Mouse (Mus musculus) ES-E14 (cell line): ENCODE measurements at regions not wholly inside any gene's neighbourhood (a gene's known extent, or its start where the extent isn't known, plus 50 kb on each side); places are given as distances from the start of the nearest gene placed in this dataset.

ENCODE experiments used
- DNase-seq: peaks from one replicate; pipeline ENCODE4 v3.0.0-alpha.2; 2013; ENCODE audit warnings: low read depth, low spot score
- H3K27ac ChIP-seq: 2 replicates; pipeline ENCODE4 v1.5.1; 2012; ENCODE audit warnings: low read depth, mild to moderate bottlenecking, low read length, moderate library complexity, mixed read lengths; ENCODE audit not compliant: poor library complexity, insufficient read depth, severe bottlenecking
- H3K36me3 ChIP-seq: 2 replicates; pipeline ENCODE4 v1.6.1; 2012; ENCODE audit warnings: mild to moderate bottlenecking, low read length, moderate library complexity, mixed read lengths; ENCODE audit not compliant: control insufficient read depth, poor library complexity, insufficient read depth, severe bottlenecking
- H3K4me1 ChIP-seq, 2 experiments: fragments of 150-350 bp in 1 of 2; sonication (generic) in 1 of 2; 2 replicates each; pipeline ENCODE4 v1.6.1; 2012; ENCODE audit warnings: low read length in 2 of 2, mild to moderate bottlenecking in 1 of 2, mixed read lengths in 1 of 2; ENCODE audit not compliant: control insufficient read depth in 2 of 2, insufficient read depth in 2 of 2, poor library complexity in 1 of 2
- H3K4me3 ChIP-seq, 2 experiments: fragments of 150-350 bp in 1 of 2; sonication (generic) in 1 of 2; 2 replicates each; pipeline ENCODE4 v1.5.1; 2012; ENCODE audit warnings: low read length in 2 of 2, low read depth in 1 of 2, mild to moderate bottlenecking in 1 of 2, mixed read lengths in 1 of 2; ENCODE audit not compliant: insufficient read depth in 1 of 2, poor library complexity in 1 of 2, severe bottlenecking in 1 of 2
- H3K9ac ChIP-seq: 2 replicates; pipeline ENCODE4 v1.6.1; 2012; ENCODE audit warnings: low read depth, mild to moderate bottlenecking, low read length, mixed read lengths; ENCODE audit not compliant: poor library complexity, insufficient read depth, severe bottlenecking
- H3K9me3 ChIP-seq: fragments of 150-350 bp; sonication (generic); 2 replicates; pipeline ENCODE4 v1.6.1; 2012; ENCODE audit warnings: low read depth, mild to moderate bottlenecking, low read length; ENCODE audit not compliant: control insufficient read depth, insufficient read depth
- CHD2 ChIP-seq: IDR thresholded peaks from 2 replicates; pipeline ENCODE4 v1.6.1; 2014; ENCODE audit warnings: mild to moderate bottlenecking, low read depth, low read length, inconsistent platforms
- HCFC1 ChIP-seq: IDR thresholded peaks from 2 replicates; pipeline ENCODE4 v1.6.1; 2012; ENCODE audit warnings: low read length, inconsistent platforms, borderline replicate concordance; ENCODE audit not compliant: insufficient read depth
- MAFK ChIP-seq: IDR thresholded peaks from 2 replicates; pipeline ENCODE4 v1.6.1; 2014; ENCODE audit warnings: mild to moderate bottlenecking, low read depth, low read length, inconsistent platforms; ENCODE audit not compliant: insufficient read depth
- ZC3H11A ChIP-seq: IDR thresholded peaks from 2 replicates; pipeline ENCODE4 v1.6.1; 2012; ENCODE audit warnings: low read depth, mild to moderate bottlenecking, inconsistent platforms, low read length, borderline replicate concordance
- ZNF384 ChIP-seq: IDR thresholded peaks from 2 replicates; pipeline ENCODE4 v1.6.1; 2012; ENCODE audit warnings: low read depth, low read length, inconsistent platforms
- in situ Hi-C, 2 experiments: fragments of 600-800 bp; cut with MboI; formaldehyde crosslinking; loops; one replicate each; pipeline ENCODE4 v1.15.1; 2025; ENCODE audit warnings: low sequenced_read_pairs in 2 of 2, inconsistent platforms in 1 of 2; ENCODE audit not compliant: unreplicated experiment in 2 of 2

DNA sequence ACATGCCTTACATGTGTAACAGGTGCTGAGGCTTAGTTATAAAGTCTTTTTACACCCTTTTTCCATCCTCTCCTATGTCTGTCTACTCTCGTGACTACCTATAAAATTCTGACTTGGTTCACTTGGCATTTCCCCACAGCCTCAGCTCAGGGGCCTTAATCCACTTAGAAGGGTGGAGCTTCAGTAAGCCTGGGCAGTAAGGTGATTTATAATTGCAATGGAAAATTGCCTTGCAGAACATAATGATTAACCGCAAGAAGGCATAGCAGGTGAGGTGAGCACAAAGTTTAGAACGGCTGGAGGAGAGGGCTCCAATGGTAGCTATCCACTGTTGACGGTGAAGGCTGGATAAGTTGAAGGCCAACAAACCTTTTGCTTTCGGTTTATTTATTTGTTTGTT, 278.1 kb upstream of the Jarid2 start:
- Histone ChIP-seq H3K9me3 (no peaks in the 10 kb centered on the region), H3K36me3 (no peaks in the 10 kb centered on the region), H3K9ac (no peak overlapping the region), H3K27ac (no peak overlapping the region), H3K4me3 (no peak overlapping the region), H3K4me1 (peaks cover 1 to 5% of the 10 kb centered on the region in 2 experiments; a peak in 1 of 4 replicates)
- in situ Hi-C loops, result no loop called here
- DNase-seq, result no peak
- TF ChIP-seq MAFK (no peak), HCFC1 (no peak), CHD2 (no peak), ZC3H11A (no peak), ZNF384 (no peak)

DNA sequence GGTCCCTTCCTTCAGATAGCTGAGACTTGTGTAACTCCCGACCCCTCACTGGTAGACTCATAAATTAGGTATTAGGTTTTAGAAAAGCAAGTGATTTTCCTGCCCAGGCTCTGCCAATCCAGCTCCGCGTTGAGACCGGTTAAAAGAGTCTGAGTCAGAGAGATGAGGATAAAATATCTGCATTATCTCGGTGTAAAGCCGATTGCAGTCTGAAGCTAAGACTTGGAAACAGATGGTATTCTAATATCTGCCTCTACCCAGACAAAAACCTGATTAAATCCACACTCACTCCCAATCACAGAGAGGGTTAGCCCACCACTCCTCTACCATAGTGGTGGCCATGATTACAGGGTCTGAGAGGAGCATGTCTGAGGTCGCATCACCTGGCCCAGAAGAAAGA, 276.1 kb upstream of the Jarid2 start:
- H3K27ac ChIP-seq, result no peak overlapping the region
- H3K9ac ChIP-seq, result no peak overlapping the region
- H3K4me1 ChIP-seq, result peaks cover 1 to 5% of the 10 kb centered on the region in 2 experiments; a peak in 1 of 4 replicates
- in situ Hi-C loops, result no loop called here
- TF ChIP-seq HCFC1, result no peak
- TF ChIP-seq MAFK, result no peak
- no peak for TF ChIP-seq ZC3H11A
- TF ChIP-seq CHD2, result no peak
- no peak for TF ChIP-seq ZNF384
- H3K4me3 ChIP-seq, result no peak overlapping the region
- H3K36me3 ChIP-seq, result no peaks in the 10 kb centered on the region
- no peak for DNase-seq
- no peaks in the 10 kb centered on the region for H3K9me3 ChIP-seq

DNA sequence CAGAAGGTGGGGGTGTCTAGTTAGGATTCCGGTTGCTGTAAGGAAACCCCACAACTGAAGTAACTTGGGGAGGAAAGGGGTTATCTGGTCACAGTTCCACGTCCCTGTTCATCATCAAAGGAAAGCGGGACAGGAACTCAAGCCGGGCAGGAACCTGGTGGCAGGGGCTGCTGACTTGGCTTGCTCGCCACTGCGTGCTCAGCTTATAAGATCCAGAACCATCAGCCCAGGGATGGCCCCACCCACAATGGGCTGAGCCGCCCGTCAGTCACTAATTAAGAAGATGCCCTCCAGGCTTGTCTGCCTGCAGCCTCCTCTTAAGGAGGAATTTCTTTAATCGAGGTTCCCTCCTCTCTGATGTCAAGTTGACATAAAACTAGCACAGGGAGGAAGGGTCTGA, 275.1 kb upstream of the Jarid2 start:
- peaks cover 1 to 5% of the 10 kb centered on the region in 2 experiments; a peak in 1 of 4 replicates for H3K4me1 ChIP-seq
- no peak overlapping the region for H3K9ac ChIP-seq
- no peak overlapping the region for H3K27ac ChIP-seq
- no peaks in the 10 kb centered on the region for H3K36me3 ChIP-seq
- no peaks in the 10 kb centered on the region for H3K9me3 ChIP-seq
- DNase-seq, result peak; percentile 50
- in situ Hi-C loops, result no loop called here
- H3K4me3 ChIP-seq, result no peak overlapping the region
- TF ChIP-seq ZC3H11A (no peak), CHD2 (no peak), ZNF384 (no peak)

DNA sequence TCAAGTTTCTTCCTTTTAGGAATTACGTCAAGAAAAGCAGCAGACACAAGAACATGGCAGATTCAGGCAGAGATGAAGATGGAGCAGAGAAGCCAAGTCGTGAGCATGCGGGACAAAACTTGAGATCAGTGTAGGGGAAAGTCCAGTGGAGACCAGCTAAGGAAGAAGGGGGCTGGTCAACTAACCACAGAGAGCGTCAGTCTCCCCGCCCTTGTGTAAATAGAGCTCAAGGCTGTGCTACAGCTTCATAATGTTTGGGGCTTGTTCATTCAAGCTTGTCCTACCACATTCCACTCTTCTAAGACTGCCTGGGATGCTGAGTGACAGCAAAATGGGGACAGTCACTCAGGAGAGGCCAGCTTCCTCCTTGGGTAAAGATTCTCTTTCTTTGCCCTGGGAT, 274.1 kb upstream of the Jarid2 start:
- DNase-seq, result no peak

GRCm38 (mm10) chr13:44458744-44459143, 270.5 kb upstream of the Jarid2 start:
- H3K9ac ChIP-seq, result no peak overlapping the region
- H3K9me3 ChIP-seq, result no peaks in the 10 kb centered on the region
- TF ChIP-seq ZC3H11A, result no peak
- no peak for TF ChIP-seq HCFC1
- no peak for TF ChIP-seq ZNF384
- TF ChIP-seq CHD2, result no peak
- in situ Hi-C loops, result no loop called here
- H3K27ac ChIP-seq, result no peak overlapping the region
- DNase-seq, result no peak
- peaks cover 1 to 5% of the 10 kb centered on the region in 2 experiments; a peak in 1 of 4 replicates for H3K4me1 ChIP-seq
- no peak overlapping the region for H3K4me3 ChIP-seq
- no peaks in the 10 kb centered on the region for H3K36me3 ChIP-seq

More for the DNA sequence above, 274.1 kb upstream of the Jarid2 start:
- H3K4me3 ChIP-seq, result no peak overlapping the region
- H3K36me3 ChIP-seq, result no peaks in the 10 kb centered on the region
- no peak overlapping the region for H3K27ac ChIP-seq
- TF ChIP-seq CHD2 (no peak), ZNF384 (no peak), ZC3H11A (no peak), HCFC1 (no peak), MAFK (no peak)
- no peaks in the 10 kb centered on the region for H3K9me3 ChIP-seq
- in situ Hi-C loops, result no loop called here
- no peak overlapping the region for H3K9ac ChIP-seq
- peaks cover 1 to 5% of the 10 kb centered on the region in 2 experiments; a peak in 1 of 4 replicates for H3K4me1 ChIP-seq
